Mouse (Mus musculus) NIH3T3 (cell line): ENCODE results near the gene Gm11034.

ENCODE experiments used
- DNase-seq: peaks from one replicate; pipeline ENCODE4 v3.0.0-alpha.2; 2012; ENCODE audit warnings: low read depth

The Gm11034 gene

GRCm38 (mm10) chr8:72210710-72211109 lies 2.7 kb downstream of the Gm11034 start:
- no peak for DNase-seq

GRCm38 (mm10) chr8:72210222-72210621 lies 3.2 kb downstream of the Gm11034 start:
- DNase-seq = no peak

- DNase-seq = no peak
These were observed 4.9 kb downstream of the Gm11034 start for GRCm38 (mm10) chr8:72208582-72208981.

- no peak for DNase-seq
These were observed 15.4 kb downstream of the Gm11034 start for GRCm38 (mm10) chr8:72197997-72198396.

- DNase-seq = no peak
These were observed 21.4 kb downstream of the Gm11034 start for GRCm38 (mm10) chr8:72192065-72192464.

GRCm38 (mm10) chr8:72190215-72190539 lies 23.3 kb downstream of the Gm11034 start:
- no peak for DNase-seq

GRCm38 (mm10) chr8:72189417-72190214 lies 23.8 kb downstream of the Gm11034 start, which contains the start of gene Hsh2d:
Gene Hsh2d (plus strand): TSS chr8:72189638.
- DNase-seq = peak; percentile 81

GRCm38 (mm10) chr8:72187793-72188331 lies 25.6 kb downstream of the Gm11034 start:
- peak; percentile 48 for DNase-seq

GRCm38 (mm10) chr8:72183554-72184202 lies 29.8 kb downstream of the Gm11034 start:
- no peak for DNase-seq

- DNase-seq = peak; percentile 86
These were observed 36.0 kb downstream of the Gm11034 start for GRCm38 (mm10) chr8:72177346-72177925.

GRCm38 (mm10) chr8:72169681-72170249 lies 43.7 kb downstream of the Gm11034 start:
- no peak for DNase-seq

GRCm38 (mm10) chr8:72169098-72169668 lies 44.3 kb downstream of the Gm11034 start:
- no peak for DNase-seq
